Mouse (Mus musculus) lung, embryonic 16.5 days (tissue): ENCODE results near the gene P4ha1. TPM values are rescaled to one million over a fixed set of nuclear protein-coding genes. Genes with fewer than 3 reads are reported as not detected.
A peak's percentile ranks its signal among the peaks of the same experiment; 100 is the strongest.
"Not testable (repeated sequence)": the region's sequence is repeated elsewhere in the genome, so short reads cannot be mapped to it uniquely, and the experiment has no call there.

ENCODE experiments used
- ATAC-seq: fragments of 200-750 bp; cut with Nextera tagmentation; 2 replicates; pipeline ENCODE4 v1.8.0; 2017; ENCODE audit warnings: low read depth, mild to moderate bottlenecking, moderate library complexity
- H3K27ac ChIP-seq: fragments of 300-500 bp; sonication (generic); 2 replicates; pipeline ENCODE4 v1.5.1; 2014; ENCODE audit warnings: mild to moderate bottlenecking, control low read depth, low read length
- H3K27me3 ChIP-seq: fragments of 300-500 bp; sonication (generic); 2 replicates; pipeline ENCODE4 v1.6.1; 2014; ENCODE audit warnings: low read depth, low read length, mixed read lengths; ENCODE audit not compliant: control insufficient read depth, insufficient read depth
- H3K36me3 ChIP-seq: fragments of 300-500 bp; sonication (generic); 2 replicates; pipeline ENCODE4 v1.6.1; 2014; ENCODE audit warnings: low read length; ENCODE audit not compliant: control insufficient read depth, insufficient read depth
- H3K4me1 ChIP-seq: fragments of 300-500 bp; sonication (generic); replicated peaks from 2 replicates; pipeline ENCODE4 v1.6.1; 2014; ENCODE audit warnings: low read length, mixed read lengths; ENCODE audit not compliant: control insufficient read depth, insufficient read depth
- H3K4me2 ChIP-seq: fragments of 300-500 bp; sonication (generic); 2 replicates; pipeline ENCODE4 v1.6.1; 2014; ENCODE audit warnings: low read depth, low read length, control low read depth
- H3K4me3 ChIP-seq: fragments of 300-500 bp; sonication (generic); 2 replicates; pipeline ENCODE4 v1.5.1; 2014; ENCODE audit warnings: mild to moderate bottlenecking, low read length, control low read depth
- H3K9ac ChIP-seq: fragments of 300-500 bp; sonication (generic); 2 replicates; pipeline ENCODE4 v1.6.1; 2014; ENCODE audit warnings: low read length, control low read depth
- H3K9me3 ChIP-seq: fragments of 300-500 bp; sonication (generic); 2 replicates; pipeline ENCODE4 v1.6.1; 2016; ENCODE audit warnings: low read length; ENCODE audit not compliant: control insufficient read depth
- WGBS: fragments of 180-500 bp; shearing (Covaris S2); extraction: QIAGEN DNeasy Blood & Tissue Kit; methylation state at CpG from one replicate; pipeline ENCODE4 v1.1.7; 2014; 5-methylcytosine and 5-hydroxymethylcytosine counted together
- polyA plus RNA-seq: library from polyadenylated mRNA; unstranded; fragments of >200 nt; fragmentation: Nextera tagmentation; extraction: Ambion mirVana; gene quantifications from 2 replicates; pipeline ENCODE4 v1.2.1, GENCODE M21; 2015

P4ha1 gene
- polyA plus RNA-seq, 1 experiment from 2014 or later, result 81.8 TPM

DNA sequence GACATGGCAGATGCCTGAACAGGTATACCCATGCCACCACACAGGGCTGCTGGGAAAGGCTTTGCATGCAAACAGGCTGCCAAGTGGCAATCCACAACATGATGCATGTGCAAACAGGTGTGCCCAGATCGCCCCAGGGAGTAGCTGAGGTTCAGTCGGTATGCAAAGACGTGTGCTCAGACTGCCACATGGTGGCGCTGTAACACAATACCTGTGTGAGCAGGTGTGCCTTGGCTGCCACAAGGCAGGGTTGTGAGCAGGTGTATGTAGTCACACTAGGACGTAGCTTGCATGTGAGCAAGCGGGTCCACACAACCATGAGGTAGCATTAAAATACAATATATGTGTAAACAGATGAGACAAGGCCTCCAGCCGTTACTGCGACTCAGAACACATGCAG lies 34.0 kb upstream of the P4ha1 start:
- Histone ChIP-seq H3K36me3 (no peaks in the 10 kb centered on the region), H3K9ac (no peak overlapping the region), H3K9me3 (no peaks in the 10 kb centered on the region), H3K27me3 (no peaks in the 10 kb centered on the region), H3K4me1 (peaks cover 20% of the 10 kb centered on the region), H3K27ac (no peak overlapping the region), H3K4me2 (no peak overlapping the region), H3K4me3 (no peak overlapping the region)
- no peak for ATAC-seq
- WGBS, result 50% methylated on average over 8 of the region's 8 CpGs

DNA sequence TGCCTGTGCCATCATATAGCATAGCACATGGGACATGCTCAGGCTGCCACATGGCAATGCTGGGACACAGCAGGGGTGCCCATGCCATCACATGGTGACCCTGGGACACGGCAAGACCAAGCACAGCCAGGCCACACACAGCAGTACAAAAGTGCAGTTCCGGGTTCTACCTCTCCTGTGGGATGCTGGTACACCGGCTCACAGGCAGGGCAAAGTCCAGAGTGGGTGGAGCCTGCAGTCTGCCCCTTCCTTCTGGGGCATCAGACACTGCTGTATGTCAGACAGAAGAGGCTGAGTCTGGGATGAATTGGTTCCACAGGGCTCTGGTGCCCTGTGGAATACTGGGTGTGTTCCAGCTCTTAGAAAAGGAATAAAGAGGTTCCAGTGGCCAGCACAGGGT lies 31.6 kb upstream of the P4ha1 start:
- H3K27me3 ChIP-seq, result no peaks in the 10 kb centered on the region
- H3K4me3 ChIP-seq, result no peak overlapping the region
- no peak overlapping the region for H3K9ac ChIP-seq
- no peaks in the 10 kb centered on the region for H3K36me3 ChIP-seq
- H3K4me1 ChIP-seq, result 0 out of 2 replicates have a peak, but pooled peaks cover 11% of the 10 kb centered on the region
- 44% methylated on average over 3 of the region's 3 CpGs for WGBS
- H3K27ac ChIP-seq, result no peak overlapping the region
- no peaks in the 10 kb centered on the region for H3K9me3 ChIP-seq
- no peak for ATAC-seq
- no peak overlapping the region for H3K4me2 ChIP-seq

DNA sequence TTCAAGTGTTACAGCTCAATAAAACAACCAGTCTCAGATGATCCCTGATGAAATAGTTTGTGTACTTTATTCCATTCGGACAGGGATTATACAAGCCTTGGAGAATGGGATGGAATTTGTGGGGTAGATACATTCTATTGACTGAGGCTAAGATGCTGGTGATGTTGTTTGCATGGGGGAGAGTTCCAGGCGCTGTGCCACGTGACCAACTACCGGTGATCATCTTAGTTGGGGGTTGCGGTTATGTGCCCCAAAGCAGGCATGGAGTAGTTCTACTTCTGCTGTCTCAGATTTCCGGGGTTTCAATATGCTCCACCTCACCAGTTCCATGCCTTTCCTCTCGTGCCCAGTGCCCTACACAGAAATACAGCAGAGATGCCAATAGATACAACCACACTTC lies 31.0 kb upstream of the P4ha1 start:
- no peaks in the 10 kb centered on the region for H3K9me3 ChIP-seq
- no peaks in the 10 kb centered on the region for H3K36me3 ChIP-seq
- no peak overlapping the region for H3K9ac ChIP-seq
- ATAC-seq, result no peak
- WGBS, result 80% methylated on average over 7 of the region's 7 CpGs
- no peak overlapping the region for H3K27ac ChIP-seq
- H3K4me2 ChIP-seq, result no peak overlapping the region
- no peak overlapping the region for H3K4me3 ChIP-seq
- H3K4me1 ChIP-seq, result 0 out of 2 replicates have a peak, but pooled peaks cover 11% of the 10 kb centered on the region
- no peaks in the 10 kb centered on the region for H3K27me3 ChIP-seq

DNA sequence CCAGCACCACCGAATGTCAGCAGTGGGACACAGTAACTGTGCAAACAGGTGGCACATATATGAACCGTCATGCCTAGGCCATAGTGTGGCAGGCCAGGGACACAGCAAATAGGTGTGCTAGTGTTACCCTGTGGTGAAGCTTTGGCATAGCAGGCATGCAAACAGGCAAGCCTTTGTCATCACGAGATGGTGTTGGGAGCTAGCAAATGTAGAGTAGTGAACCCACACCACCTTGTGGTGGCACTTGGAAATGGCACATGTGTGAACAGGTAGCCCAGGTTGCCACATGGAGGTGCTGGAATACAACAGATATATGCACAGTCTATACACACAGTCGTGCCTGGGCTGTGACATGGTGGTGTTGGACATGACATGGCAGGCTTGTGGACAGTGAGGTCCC lies 30.5 kb upstream of the P4ha1 start:
- Histone ChIP-seq H3K4me3 (no peak overlapping the region), H3K4me2 (no peak overlapping the region), H3K36me3 (no peaks in the 10 kb centered on the region), H3K9ac (no peak overlapping the region), H3K27me3 (no peaks in the 10 kb centered on the region), H3K27ac (no peak overlapping the region), H3K9me3 (no peaks in the 10 kb centered on the region), H3K4me1 (0 out of 2 replicates have a peak, but pooled peaks cover 10% of the 10 kb centered on the region)
- 19% methylated on average over 4 of the region's 4 CpGs for WGBS
- peak; percentile 24 for ATAC-seq

DNA sequence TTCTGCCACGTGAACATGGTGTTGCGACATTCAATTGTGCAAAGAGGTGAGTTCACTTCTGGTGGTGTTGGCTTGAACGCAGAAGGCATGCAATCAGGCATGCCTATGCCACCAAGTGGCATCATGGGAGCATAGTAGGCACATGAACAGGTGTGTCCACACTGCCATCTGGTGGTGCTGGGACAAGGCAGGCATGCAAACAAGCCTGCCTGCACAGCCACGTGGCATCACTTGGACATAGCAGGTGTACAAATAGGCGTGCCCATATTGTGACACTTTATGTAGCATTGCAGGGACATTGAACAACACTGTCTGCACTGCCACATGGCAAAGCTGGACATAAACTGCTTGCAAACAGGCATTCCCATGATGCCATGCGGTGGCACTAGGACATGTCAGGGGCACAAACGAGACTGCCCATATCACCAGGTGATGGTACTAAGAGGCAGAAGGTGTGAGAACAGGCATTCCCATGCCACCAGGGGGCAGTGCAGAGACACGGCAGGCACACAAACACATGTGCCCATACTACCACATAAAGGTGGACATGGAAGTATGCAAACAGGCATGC lies 27.8 kb upstream of the P4ha1 start:
- H3K4me2 ChIP-seq, result no peak overlapping the region
- no peaks in the 10 kb centered on the region for H3K4me1 ChIP-seq
- no peak overlapping the region for H3K9ac ChIP-seq
- 46% methylated on average over 8 of the region's 8 CpGs for WGBS
- no peak overlapping the region for H3K4me3 ChIP-seq
- ATAC-seq, result 0 out of 2 replicates have a peak, but pooled peaks have one; percentile 6
- no peaks in the 10 kb centered on the region for H3K27me3 ChIP-seq
- H3K27ac ChIP-seq, result no peak overlapping the region
- H3K9me3 ChIP-seq, result no peaks in the 10 kb centered on the region
- H3K36me3 ChIP-seq, result no peaks in the 10 kb centered on the region

DNA sequence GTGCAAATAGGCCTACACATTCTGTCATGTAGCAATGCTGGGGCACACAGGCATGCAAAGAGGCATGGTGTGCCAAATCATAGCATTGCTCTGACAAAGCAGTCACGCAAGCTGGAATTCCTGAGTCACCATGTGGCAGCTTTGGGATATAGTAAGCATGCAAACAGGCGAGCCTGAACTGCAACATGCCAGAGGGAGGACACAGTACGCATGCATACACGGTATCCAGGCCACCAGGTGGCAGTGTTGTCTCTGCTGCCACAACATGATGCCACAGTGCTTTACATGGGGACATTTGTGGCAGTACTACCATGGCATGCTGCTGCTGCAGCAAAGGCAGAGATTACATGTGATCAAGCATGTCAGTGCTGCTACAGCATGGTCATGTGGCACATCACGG lies 26.8 kb upstream of the P4ha1 start:
- Histone ChIP-seq H3K9me3 (no peaks in the 10 kb centered on the region), H3K4me1 (no peaks in the 10 kb centered on the region), H3K4me2 (no peak overlapping the region), H3K27ac (no peak overlapping the region), H3K36me3 (no peaks in the 10 kb centered on the region), H3K4me3 (no peak overlapping the region), H3K9ac (no peak overlapping the region), H3K27me3 (no peaks in the 10 kb centered on the region)
- WGBS, result 16% methylated on average over 5 of the region's 5 CpGs
- peak; percentile 69 for ATAC-seq

DNA sequence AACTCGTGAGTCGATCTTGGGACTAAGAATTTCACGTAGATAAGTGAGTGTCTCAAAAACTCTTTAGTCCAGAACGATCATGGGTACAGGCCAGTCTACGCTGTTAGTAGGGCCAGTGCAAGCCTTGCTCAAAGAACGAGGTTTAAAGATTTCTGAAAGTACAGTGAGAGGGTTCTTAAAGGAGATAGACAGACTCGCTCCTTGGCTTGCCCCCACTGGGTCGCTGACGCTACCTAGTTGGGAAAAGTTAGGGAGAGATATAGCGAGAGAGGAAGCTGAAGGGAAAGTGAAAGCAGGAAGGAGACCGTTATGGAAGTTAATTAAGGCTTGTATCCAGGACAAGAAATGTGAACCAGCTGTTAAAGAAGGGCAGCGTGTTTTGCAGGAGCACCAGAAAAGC lies 20.4 kb upstream of the P4ha1 start:
- not testable (repeated sequence) for H3K4me2 ChIP-seq, H3K36me3 ChIP-seq, H3K27ac ChIP-seq, H3K4me1 ChIP-seq, H3K9ac ChIP-seq, H3K9me3 ChIP-seq, H3K27me3 ChIP-seq, H3K4me3 ChIP-seq, ATAC-seq
- 88% methylated on average over 12 of the region's 12 CpGs for WGBS

DNA sequence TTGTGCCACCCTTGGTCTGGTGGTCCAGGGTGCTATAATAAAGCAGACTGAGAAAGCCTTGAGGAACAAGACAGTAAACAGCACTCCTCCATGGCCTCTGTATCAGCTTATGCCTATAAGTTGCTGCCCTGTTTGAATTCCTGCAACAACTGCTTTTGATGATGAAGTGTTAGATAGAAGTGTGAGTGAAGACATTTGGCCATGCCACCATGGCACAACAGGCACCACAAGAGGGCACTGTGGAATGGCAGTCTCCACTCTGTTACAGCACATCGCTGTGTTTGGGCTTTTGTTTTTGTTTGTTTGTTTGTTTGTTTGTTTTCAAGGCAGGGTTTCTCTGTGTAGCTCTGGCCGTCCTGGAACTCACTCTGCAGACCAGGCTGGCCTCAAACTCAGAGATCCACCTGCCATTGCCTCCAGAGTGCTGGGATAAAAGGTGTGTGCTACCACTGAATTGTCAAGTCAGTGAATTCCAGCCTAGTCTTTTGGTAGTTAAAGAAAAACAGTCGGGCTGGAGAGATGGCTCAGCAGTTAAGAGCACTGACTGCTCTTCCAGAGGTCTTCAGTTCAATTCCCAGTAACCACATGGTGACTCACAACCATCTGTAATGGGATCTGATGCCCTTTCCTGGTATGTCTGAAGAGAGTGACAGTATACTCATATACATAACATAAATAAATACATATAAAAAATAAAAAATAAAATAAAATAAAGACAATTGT lies 13.9 kb upstream of the P4ha1 start:
- Histone ChIP-seq H3K9me3 (no peaks in the 10 kb centered on the region), H3K4me3 (no peak overlapping the region), H3K9ac (no peak overlapping the region), H3K4me1 (peaks cover 16% of the 10 kb centered on the region), H3K4me2 (no peak overlapping the region), H3K27me3 (no peaks in the 10 kb centered on the region), H3K27ac (no peak overlapping the region), H3K36me3 (no peaks in the 10 kb centered on the region)
- WGBS, result 47% methylated on average over 3 of the region's 3 CpGs
- peak; percentile 8; the same call in 1 of the 2 replicates for ATAC-seq

DNA sequence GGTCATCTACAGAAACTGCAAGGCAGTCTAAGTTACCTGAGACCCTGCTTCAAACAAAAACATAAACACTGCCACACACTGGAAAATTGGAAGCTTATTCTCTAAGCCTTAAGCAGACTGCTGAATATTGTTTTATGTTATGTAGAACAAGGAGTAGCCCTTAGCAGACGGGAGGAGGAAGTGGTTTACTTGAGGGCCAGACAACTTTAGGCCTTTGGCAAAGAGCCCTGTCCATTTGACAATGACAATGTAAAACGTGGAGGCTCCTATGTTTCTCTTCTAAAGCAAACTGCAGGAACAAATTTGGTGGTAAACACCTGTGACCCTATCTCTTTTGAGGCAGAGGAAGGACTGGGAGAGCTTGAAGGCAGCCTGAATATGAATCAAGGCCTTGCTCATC lies 13.0 kb upstream of the P4ha1 start:
- Histone ChIP-seq H3K27ac (0 out of 2 replicates have a peak overlapping the region, but pooled peaks have one; percentile 8), H3K4me1 (peaks cover 16% of the 10 kb centered on the region), H3K9ac (no peak overlapping the region), H3K4me3 (no peak overlapping the region), H3K9me3 (no peaks in the 10 kb centered on the region), H3K4me2 (no peak overlapping the region), H3K36me3 (no peaks in the 10 kb centered on the region), H3K27me3 (no peaks in the 10 kb centered on the region)
- peak; percentile 27; the same call in 1 of the 2 replicates for ATAC-seq
- 15% methylated on average over 2 of the region's 2 CpGs for WGBS
